Mouse (Mus musculus) megakaryocyte, adult 5-6 weeks (primary cell): ENCODE data around the gene Reln. TPM values are rescaled to one million over a fixed set of nuclear protein-coding genes. Genes with fewer than 3 reads are reported as not detected.
A peak's percentile ranks its signal among the peaks of the same experiment; 100 is the strongest.

Experiments
- ATAC-seq: 2 replicates; pipeline ENCODE4 v1.8.0; 2016; ENCODE audit warnings: mild to moderate bottlenecking, inconsistent platforms; ENCODE audit not compliant: poor library complexity, severe bottlenecking
- total RNA-seq, 2 experiments: library from RNA; stranded (forward) in 1 of 2; stranded (reverse) in 1 of 2; fragments of 153-499, 151-499 nt in 1 of 2; fragments of 221-1000, 200-1000 nt in 1 of 2; gene quantifications; 2 replicates each; pipeline versions ENCODE4 v1.2.3 to v1.2.4; 2015 to 2017

The Reln gene
- 0.14 TPM in 1 of 2 replicates, not detected in the other for total RNA-seq (2015)
- 0.15 and 0.37 TPM in 2 replicates for total RNA-seq (2017)

DNA sequence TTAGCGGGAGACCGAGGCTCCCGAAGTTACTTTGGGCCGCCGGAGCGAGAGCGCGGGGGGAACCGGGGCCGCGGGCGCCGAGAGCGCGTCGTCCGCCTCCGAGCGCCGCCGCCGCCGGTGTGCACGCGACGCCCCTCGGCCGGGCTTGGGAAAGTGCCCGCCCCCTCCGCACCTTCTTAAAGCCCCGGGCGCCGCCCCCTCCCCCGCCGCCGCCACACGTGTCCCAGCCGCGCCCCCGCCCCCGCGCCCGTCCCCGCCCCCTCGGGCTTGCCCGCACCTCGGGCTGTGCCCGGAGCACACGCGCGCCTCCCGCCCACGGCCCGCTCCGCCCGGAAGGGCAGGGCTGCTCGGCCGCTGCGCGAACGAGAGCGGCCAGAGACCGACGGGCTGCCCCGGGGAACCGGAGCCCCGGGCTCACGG lies at the start of gene Reln:
Gene Reln (minus strand): TSS at position 147 of the 420 bp plus-strand sequence.
- ATAC-seq: no peak

DNA sequence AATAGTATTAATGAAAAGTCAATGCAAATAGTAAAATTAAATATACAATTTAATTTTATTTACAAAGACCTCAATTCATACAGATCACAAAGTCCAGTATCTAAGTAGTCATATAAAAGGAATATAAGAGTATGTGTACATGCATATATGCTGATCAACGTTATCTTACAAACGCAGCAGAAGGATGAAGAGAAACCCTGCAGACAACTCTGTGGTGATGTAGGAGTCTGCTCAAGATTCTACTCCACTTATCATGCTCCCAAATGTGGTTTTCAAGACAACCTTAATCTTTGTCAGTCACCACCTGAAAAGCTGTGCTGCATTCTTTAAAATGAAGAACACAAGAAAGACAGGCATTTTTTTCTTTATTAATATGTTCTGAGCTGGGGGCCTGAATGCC lies 44.0 kb upstream of the Reln start:
- no peak for ATAC-seq

DNA sequence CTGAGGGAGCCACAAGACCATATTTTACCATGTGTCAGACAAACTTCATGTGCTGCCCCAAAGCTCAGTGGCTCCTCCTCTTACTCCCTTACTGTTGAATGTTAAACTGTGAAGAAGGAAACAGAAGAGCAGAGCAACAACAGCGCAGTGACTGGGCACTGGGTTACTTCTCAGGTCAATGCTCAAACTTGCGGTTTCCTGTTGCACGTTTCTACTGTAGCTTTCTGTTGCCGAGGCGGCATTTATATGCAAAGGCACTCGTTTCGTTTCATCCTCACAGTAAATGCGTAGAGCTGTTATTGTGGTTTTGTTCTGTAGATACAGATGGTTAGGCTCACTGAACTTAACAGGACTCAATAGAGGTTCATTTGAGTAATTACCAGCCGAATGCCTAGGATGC lies 16.0 kb upstream of the Reln start:
- ATAC-seq: no peak

DNA sequence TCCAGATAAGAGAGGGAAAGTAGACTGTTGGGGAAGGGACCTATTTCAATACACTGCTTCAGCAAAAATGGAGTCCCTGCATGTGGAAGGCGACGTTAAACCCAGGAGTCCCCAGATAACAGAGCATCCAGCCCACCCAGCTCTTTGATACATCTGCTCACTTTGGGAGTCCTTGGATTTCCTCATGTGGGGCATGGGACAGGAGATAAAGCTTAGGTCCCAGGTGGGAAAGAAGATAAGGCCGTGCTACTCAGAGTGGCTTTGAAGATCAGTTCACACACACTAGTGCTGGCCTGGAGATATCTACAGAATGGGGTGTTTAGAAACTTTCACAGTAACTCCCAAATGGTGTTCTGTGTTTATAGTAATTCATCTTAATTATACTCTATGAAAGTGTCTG lies 3.9 kb upstream of the Reln start:
- ATAC-seq: 0 out of 2 replicates have a peak, but pooled peaks have one; percentile 18

DNA sequence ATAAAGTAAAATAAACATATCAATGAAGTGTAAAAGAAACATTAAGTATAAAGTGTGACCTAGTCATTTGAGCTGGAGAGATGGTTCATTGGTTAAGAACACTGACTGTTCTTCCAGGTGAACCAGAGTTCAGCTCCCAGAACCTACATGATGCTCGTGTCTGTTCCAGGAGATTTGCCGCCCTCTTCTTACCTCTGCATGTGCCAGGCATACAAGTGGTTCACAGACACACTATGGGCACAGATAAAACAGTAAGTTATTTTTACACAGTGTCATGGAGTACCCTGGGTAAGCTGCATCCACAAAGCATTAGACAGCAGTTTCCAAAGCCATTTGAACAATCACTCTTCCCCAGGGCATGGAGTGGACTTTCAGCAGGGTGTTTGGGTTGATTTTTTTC lies 3.2 kb upstream of the Reln start:
- ATAC-seq: no peak

DNA sequence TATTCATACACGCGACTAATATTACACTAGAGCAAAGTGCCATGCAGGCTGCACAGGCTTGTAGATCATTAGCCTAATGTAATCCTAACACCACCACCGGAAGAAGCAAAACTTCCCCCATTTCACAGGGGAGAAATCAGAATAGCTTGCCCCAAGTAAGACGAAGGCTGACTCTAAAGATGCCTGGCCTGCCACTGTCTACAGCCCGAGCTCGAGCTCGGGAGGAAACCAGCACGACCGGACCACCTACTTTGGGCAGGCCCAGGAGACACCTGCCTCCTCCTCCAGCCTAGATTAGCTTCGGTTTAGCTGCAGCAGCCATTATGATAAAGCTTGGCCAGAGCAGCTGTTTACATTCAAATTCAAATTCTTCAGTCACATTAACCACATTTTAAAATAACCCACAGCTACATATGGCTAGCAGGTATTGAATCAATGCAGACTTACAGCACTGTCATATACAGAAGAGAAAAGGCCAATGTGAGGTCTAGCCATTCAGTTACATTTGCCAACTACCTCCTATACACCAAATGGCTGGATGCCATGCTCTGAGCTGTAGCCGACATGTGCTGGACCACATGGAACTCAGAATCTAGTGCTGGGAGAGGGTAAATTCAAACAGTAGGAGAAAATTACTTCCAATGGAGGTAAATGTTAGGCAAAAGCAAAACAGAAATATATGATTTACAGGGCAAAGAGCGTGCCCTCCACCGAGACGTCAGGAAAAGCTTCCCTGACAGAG lies 1.6 kb upstream of the Reln start:
- ATAC-seq: no peak

DNA sequence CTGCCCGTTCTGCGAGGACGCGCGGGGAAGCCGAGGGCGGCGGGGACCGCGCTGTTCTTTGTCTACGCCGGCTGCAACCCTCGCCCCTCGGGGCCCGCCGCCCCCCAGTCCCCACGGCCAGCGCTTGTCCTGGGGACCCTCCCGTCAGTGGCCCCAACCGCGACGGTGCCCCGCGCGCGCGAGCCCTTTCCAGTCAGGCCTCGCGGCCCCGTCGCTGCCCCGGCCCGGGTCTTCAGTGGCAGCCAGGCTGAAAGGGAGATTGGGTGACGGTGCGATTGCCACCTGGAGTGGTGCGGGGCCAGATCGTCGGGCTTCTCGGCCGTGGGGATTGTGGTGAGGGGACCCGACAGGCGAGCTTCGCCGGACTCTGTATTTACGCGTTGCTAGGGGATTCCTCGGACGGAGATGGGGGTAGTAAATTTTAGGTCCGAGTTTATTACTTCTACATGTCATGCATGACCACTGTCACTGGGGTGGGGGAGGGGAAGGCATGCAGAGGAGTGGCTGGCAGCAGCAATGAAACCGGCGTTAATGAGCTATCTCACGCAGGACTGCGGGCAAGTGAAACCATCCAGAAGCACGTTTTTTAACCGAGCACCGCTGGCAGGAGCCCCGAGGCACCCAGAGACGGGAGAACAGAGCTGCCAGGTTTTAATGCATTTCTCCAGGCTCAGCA lies 612 bp upstream of the Reln start:
- ATAC-seq: no peak

DNA sequence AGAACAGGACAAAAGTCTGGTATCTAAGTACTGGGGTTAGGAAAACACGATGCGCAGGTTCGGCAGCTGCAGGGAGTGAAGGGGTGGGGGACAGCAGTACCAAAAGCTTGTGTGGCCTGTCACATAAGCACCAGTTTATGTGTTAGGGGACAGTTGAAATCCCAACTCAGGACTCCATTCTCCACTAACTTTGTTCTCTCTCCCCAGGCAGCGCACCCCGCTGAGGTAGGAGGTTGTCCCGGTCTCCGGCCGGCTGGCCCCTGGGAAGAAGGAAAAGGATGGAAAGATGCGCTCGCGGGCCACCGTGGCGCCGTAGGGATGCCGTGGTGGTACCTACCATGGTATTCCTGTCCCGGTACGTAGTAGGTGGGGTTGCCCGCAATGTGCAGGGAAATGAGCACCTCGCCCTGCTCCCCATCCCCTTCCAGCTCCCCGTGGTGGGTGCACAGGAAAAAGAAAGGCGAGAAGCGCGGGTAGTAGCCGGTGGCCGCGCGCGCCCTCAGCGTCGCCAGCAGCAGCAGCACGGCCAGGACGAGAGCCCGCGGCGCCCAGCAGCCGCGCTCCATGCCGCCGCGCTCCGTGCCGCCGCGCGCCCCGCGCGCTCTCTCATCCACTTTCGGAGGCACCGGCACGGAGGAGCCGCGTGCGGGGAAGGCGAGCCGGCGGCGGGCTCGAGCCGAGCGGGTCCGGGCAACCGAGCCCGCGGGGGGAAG lies 503 bp downstream of the Reln start:
- no peak for ATAC-seq

DNA sequence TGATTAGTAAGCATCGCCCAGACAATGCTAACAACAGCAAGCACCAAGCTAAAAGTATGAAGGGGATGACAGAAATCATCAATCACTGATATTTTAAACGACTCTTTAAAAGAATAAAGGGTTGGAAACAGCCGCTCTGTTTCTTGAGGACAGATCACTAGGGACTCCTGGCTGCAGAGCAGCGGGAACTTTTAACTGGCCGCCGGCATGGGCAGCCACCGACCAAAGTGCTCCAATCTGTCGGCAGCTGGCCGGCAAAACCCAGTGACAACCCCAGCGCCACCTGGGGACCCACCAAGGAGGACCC lies 1.0 kb downstream of the Reln start:
- no peak for ATAC-seq

DNA sequence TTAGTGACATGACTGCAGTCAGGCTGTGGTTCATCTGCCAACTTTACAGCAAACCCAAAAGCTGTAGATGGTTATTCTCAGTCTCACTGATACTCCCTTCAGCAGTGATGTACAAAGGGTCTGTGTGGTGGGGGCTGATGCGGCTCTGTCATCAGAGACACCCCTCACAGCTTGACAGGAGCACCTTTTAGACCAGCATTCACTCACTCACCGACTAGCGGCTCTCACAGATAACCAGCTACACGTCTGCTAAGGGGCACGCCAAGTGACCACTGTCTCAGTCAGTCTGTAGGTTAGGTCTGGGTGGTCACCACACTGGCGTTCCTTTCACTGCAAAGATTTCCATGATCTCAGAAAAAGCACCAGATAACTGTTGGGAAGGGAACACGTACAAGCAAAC lies 2.0 kb downstream of the Reln start:
- ATAC-seq: no peak

DNA sequence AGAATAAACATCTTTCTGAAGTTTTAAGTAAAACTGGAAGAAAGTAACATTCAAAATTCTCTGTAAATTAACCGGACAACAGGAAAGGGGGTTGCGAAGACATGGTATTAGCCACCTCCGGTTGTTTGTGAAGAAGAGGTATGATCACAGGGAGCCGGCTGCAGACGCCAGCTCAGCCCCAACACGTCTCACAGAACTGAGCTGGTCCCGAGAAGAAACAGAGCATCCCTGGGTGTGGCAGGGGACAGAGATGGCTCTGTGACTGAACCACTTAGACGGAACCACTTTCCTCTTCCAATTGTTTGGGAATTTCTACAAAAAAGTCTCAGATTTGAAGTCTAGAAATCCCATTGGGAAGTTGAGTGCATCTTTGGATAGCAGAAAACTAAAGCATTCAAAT lies 3.5 kb downstream of the Reln start:
- ATAC-seq: no peak

DNA sequence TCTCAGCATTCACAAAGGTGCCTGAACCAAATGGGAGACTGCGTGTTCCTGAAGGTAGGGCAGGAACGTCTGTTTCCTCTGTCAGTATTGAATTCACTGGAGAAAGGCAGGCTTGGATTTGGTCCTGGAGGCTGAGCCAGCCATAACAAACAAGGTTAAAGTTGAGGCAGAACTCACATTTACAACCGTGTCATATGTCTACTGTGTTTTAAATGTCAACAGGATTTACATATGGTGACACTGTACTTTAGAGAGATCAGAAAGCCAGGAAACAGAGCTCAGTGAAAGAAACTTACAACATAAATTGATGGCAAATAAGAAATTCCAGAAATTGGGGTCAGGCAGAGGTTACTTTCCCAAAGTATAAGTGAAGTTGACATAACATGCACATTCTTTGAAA lies 9.1 kb downstream of the Reln start:
- ATAC-seq: no peak

DNA sequence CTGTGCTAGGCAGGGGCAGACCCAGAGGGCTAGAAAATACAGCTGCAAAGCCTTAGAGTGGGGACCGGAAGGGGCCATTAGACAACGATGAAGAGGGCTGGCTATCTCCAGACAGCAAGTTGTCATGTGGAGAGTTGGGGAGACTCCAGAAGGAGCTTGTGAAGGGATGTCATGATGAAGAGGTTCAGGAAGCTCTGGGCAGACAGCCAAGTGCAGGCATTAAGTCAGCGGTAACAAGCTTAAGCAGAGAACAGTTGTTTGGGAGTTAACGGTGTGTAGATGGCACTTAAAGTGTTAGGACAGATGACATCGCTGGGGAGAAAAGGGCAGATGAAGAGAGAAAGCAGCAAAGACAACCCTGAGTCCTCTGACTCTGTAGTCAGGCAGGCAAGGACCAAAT lies 13.7 kb downstream of the Reln start:
- ATAC-seq: no peak

DNA sequence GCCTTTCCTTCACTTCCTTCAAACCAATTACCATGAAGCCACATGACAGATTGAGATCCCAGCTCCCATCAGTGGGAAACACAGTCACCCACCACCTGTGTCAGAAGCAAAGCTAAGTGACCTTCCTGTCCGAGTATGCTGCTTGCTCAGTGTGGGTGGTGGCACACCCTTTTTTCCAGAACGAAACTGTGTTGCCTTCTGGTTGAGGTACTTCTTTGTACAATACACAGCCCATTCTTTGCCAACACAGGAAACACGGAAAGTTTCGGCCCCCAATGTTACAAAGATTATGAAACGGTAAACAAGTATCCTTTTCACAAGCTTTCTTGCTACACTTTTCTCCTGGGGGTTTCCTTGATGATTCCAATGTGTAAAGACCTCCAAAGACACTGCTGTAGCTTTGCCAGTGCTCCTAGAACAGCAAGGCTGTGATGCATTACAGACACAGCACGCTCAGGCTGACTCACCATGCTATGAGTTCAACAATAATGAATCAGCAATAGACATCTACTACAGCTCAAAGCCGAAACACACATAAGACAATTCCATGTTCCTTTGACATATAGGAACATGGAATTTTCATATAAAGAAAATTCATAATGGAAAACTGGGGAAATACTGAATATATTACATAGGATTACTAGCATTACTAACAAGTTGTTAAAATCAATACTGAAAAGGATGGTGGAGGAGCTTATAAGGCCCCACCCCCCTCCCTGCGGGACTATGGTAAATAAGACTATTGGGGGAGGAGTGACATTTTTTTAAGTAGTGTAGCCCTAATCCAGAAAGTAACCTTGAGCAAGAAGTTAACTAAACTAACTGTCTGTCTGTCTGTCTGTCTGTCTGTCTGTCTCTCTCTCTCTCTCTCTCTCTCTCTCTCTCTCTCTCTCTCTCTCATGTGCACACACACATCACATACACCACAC lies 15.8 kb downstream of the Reln start:
- no peak for ATAC-seq

DNA sequence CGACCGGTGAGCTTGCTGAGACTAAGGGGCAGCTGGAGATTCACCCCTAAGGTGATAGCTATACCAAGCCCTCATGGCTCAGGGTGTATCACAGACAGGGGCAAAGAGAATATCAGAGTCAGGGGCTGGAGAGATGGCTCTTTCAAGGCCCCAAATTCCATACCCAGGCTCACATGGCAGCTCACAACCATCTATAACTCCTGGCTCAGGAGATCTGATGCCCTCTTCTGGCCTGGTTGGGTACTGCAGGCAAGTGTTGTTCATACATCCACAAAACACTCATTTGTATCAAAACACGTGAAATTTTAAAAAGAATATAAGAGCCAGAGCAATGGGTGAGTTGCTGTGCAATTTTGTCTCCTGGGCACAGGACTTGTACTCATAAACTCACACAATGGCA lies 17.3 kb downstream of the Reln start:
- 0 out of 2 replicates have a peak, but pooled peaks have one; percentile 38 for ATAC-seq

DNA sequence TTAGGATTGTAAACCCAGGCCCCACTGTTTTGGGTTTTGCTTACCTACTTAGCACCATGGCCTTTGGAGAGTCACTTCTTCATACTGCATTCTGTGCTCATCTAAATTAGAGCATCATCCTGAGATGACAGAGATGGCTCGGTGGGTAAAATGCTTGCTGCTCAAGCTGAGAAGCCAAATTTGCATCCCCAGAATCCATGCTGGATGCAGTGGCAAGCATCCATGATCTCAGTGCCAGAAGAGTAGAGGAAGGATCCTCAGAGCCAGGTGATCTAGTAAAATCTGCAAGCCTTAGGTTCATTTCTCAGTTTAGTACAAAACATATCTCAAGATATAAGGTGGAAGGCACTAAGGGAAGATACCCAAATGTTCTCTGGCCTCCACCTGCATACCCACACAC lies 20.7 kb downstream of the Reln start:
- ATAC-seq: no peak

DNA sequence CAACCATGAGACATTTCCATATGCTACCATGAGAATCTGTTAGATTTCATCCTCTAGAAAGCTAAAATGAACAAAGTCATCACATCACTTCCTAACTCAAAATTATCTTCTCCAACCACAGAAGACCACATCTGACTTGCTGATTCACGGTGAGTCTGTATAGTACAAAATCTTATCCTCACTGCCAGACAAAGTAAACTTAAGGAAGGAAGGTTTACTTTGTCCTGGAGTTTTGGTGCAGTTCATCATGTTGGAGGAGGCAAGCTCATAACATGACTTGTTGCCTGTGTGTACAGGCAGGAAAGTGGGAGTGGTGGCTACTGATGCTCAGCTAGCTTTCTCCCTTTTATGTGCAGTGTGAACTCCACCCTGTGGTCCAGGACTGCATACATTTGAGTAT lies 26.7 kb downstream of the Reln start:
- ATAC-seq: no peak

DNA sequence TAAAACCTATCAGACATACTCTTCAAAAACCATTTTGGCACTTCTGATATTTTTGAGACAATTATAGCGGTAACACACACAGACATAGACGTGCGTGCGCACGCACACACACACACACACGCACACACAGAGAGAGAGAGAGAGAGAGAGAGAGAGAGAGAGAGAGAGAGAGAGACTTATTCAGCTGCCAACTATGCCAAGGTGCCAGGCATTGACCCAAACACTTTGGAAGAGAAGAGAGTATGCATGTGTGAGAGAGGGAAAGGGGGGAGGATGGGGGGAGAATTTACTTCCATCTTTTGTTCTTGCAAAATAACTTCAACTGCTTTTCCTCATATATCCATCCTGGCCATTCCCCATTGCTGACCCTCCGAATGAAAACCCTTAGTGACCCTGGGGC lies 28.0 kb downstream of the Reln start:
- ATAC-seq: no peak

DNA sequence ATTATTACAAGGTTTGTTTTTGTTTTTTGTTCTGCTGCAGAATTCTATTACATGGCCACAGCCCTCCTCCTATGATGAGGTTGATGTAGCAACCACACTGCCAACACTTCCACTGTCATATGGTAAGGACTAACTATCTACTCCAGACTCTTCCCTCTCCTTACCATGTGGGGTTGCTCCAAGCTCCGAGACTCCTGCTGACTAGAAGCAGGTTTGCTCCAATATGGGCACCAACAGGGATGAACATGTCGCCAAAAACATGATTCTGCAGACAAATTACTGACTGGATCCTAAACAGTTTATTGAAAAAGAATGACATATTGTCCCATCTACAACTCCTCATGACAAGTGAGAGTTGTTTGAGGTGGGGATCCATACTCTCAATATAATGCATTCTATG lies 28.5 kb downstream of the Reln start:
- no peak for ATAC-seq

DNA sequence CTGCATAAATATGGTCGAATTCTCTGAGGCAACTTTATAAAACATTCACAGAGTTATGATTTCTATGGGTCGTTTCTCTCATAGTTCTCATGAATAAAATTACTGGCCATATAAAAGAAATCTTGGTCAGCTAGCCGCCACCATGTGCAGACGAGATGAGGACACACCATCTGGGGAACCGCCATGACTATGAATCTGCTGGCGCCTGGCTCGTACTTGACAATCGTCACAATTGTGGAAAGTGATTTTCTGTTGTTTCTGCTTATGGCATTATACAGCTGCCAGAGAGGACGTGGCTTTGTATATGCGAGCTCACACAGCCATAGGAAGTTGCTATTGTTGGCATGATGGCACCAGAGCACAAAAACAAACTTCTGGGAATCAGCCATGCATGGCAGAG lies 31.5 kb downstream of the Reln start:
- ATAC-seq: no peak

DNA sequence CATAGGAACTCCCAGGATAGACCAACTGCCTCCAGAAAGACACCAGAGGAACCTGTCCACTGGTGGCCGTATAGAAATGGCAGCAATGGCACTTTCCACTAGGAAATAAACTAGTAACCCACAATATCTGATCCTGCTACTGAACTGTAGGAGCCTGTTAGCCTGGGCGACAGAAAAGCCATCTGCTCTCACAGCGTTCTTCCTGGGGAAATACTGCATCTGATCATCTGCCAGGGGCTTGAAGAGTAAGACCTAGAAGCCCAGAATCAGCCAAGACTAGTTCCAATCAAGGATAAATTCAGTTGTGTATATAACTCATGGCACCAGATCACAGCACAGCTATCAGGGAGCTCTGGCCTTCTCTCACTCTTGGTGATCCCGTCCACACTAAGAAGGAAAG lies 33.5 kb downstream of the Reln start:
- ATAC-seq: no peak
